Mouse (Mus musculus): ENCODE measurements around the gene Med19.

DNA sequence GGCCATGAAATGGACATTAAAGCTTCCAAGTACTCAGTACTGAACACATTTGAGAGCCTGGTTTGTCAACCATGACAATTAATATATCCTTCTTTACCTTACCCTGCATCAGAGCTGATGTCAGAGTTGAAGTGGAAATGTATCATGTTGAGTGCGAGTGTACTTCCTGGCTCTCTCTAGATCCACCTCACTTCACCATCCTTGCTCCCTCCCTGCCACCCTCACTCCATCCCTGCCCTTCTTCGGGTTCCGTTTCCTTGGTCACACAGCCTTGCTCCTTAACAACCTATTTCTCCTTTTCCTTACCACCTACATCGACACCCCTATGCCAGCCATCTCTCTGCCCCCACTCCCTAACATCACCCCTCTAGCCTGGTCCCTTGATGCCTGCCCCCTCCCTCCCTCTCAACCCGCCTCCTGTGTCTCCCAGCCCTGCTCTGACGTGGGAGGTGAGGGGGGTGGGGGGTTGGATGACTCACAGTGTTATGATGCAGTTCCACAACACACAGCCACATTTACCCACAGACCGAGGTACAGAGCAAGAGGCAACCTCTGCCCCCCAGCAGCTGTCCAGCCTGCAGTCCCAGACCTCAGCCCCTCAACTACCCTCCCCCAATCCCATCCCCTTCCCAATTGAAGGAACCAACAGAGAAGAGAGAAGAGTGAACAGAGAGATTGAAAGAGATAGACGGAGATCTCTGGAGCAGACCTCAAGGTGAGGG, 55.5 kb downstream of the Med19 start, which contains the start of gene Ypel4:
- TF ChIP-seq CTCF (IDR thresholded peaks at IDR 0.05; ENCODE audit: low read depth, low read length) (no peak), POLR2A (IDR thresholded peaks at IDR 0.05; ENCODE audit: borderline replicate concordance, low read depth, low read length) (no peak)
